Mouse (Mus musculus) heart, embryonic 13.5 days (tissue): ENCODE measurements around the gene Atp6v0e. TPM values are rescaled to one million over a fixed set of nuclear protein-coding genes. Genes with fewer than 3 reads are reported as not detected.

Source experiments
- ATAC-seq: fragments of 200-750 bp; cut with Nextera tagmentation; 2 replicates; pipeline ENCODE4 v1.8.0; 2017; ENCODE audit warnings: moderate TSS enrichment; ENCODE audit not compliant: insufficient number of reproducible peaks, low FRiP score, low TSS enrichment; ENCODE audit errors: extremely low read depth
- H3K27ac ChIP-seq: fragments of 300-500 bp; sonication (generic); replicated peaks from 2 replicates; pipeline ENCODE4 v1.5.1; 2015; ENCODE audit warnings: moderate library complexity, mild to moderate bottlenecking, inconsistent platforms
- H3K27me3 ChIP-seq: fragments of 300-500 bp; sonication (generic); replicated peaks from 2 replicates; pipeline ENCODE4 v1.6.1; 2015; ENCODE audit warnings: mild to moderate bottlenecking, inconsistent platforms
- H3K36me3 ChIP-seq: fragments of 300-500 bp; sonication (generic); 2 replicates; pipeline ENCODE4 v1.6.1; 2015; ENCODE audit warnings: mild to moderate bottlenecking, inconsistent platforms
- H3K4me1 ChIP-seq: fragments of 300-500 bp; sonication (generic); 2 replicates; pipeline ENCODE4 v1.6.1; 2015; ENCODE audit warnings: inconsistent platforms
- H3K4me2 ChIP-seq: fragments of 300-500 bp; sonication (generic); 2 replicates; pipeline ENCODE4 v1.6.1; 2015; ENCODE audit warnings: inconsistent platforms, mild to moderate bottlenecking, moderate library complexity
- H3K4me3 ChIP-seq: fragments of 300-500 bp; sonication (generic); 2 replicates; pipeline ENCODE4 v1.5.1; 2015; ENCODE audit warnings: moderate library complexity, mild to moderate bottlenecking, inconsistent platforms
- H3K9ac ChIP-seq: fragments of 300-500 bp; sonication (generic); 2 replicates; pipeline ENCODE4 v1.6.1; 2015; ENCODE audit warnings: inconsistent platforms, mild to moderate bottlenecking, moderate library complexity
- H3K9me3 ChIP-seq: fragments of 300-500 bp; sonication (generic); 2 replicates; pipeline ENCODE4 v1.6.1; 2016; ENCODE audit warnings: inconsistent platforms
- WGBS: fragments of 180-500 bp; shearing (Covaris S2); methylation state at CpG from one replicate; pipeline ENCODE4 v1.1.7; 2015; ENCODE audit warnings: mixed read lengths; 5-methylcytosine and 5-hydroxymethylcytosine counted together
- polyA plus RNA-seq: library from polyadenylated mRNA; unstranded; fragments of >200 nt; fragmentation: Nextera tagmentation; extraction: Ambion mirVana; gene quantifications from 2 replicates; pipeline ENCODE4 v1.2.1, GENCODE M21; 2015

Gene Atp6v0e
- polyA plus RNA-seq, 1 experiment from 2014 or later, result 187 TPM

- Histone ChIP-seq H3K9ac (no peak overlapping the region), H3K36me3 (peaks cover 16% of the 10 kb centered on the region), H3K27ac (peak overlapping the region; percentile 55), H3K4me2 (no peak overlapping the region), H3K4me1 (peaks cover 64% of the 10 kb centered on the region), H3K27me3 (no peaks in the 10 kb centered on the region), H3K4me3 (no peak overlapping the region), H3K9me3 (no peaks in the 10 kb centered on the region)
- ATAC-seq, result no peak
- WGBS, result 49% methylated on average over 11 of the region's 11 CpGs
These were observed 42.7 kb downstream of the Atp6v0e start for GRCm38 (mm10) chr17:26705463-26706359.

- Histone ChIP-seq H3K27me3 (no peaks in the 10 kb centered on the region), H3K9ac (no peak overlapping the region), H3K4me1 (peaks cover 58% of the 10 kb centered on the region), H3K36me3 (peaks cover 10% of the 10 kb centered on the region), H3K9me3 (no peaks in the 10 kb centered on the region), H3K27ac (no peak overlapping the region), H3K4me3 (no peak overlapping the region), H3K4me2 (no peak overlapping the region)
- 51% methylated on average over 7 of the region's 7 CpGs for WGBS
- ATAC-seq, result no peak
These were observed 44.0 kb downstream of the Atp6v0e start for GRCm38 (mm10) chr17:26707066-26707465.

- H3K27me3 ChIP-seq, result no peaks in the 10 kb centered on the region
- H3K9me3 ChIP-seq, result no peaks in the 10 kb centered on the region
- no peak overlapping the region for H3K27ac ChIP-seq
- H3K4me2 ChIP-seq, result no peak overlapping the region
- ATAC-seq, result no peak
- no peak overlapping the region for H3K9ac ChIP-seq
- no peak overlapping the region for H3K4me3 ChIP-seq
- peaks cover 7% of the 10 kb centered on the region for H3K36me3 ChIP-seq
- H3K4me1 ChIP-seq, result peaks cover 45% of the 10 kb centered on the region
These were observed 45.5 kb downstream of the Atp6v0e start for GRCm38 (mm10) chr17:26708499-26708898.

GRCm38 (mm10) chr17:26708993-26709590 lies 46.1 kb downstream of the Atp6v0e start:
- 48% methylated on average over 9 of the region's 9 CpGs for WGBS
- Histone ChIP-seq H3K4me2 (no peak overlapping the region), H3K4me3 (no peak overlapping the region), H3K9ac (0 out of 2 replicates have a peak overlapping the region, but pooled peaks have one; percentile 1), H3K27ac (peak overlapping the region; percentile 66), H3K9me3 (no peaks in the 10 kb centered on the region), H3K27me3 (no peaks in the 10 kb centered on the region), H3K4me1 (peaks cover 47% of the 10 kb centered on the region), H3K36me3 (peaks cover 6% of the 10 kb centered on the region)
- no peak for ATAC-seq

GRCm38 (mm10) chr17:26710049-26710448 lies 47.0 kb downstream of the Atp6v0e start:
- Histone ChIP-seq H3K9me3 (no peaks in the 10 kb centered on the region), H3K27me3 (no peaks in the 10 kb centered on the region), H3K4me2 (peak overlapping the region; percentile 13), H3K9ac (peak overlapping the region; percentile 56), H3K4me3 (no peak overlapping the region), H3K36me3 (no peaks in the 10 kb centered on the region), H3K4me1 (peaks cover 56% of the 10 kb centered on the region), H3K27ac (peak overlapping the region; percentile 66)
- no peak for ATAC-seq
- 16% methylated on average over 6 of the region's 6 CpGs for WGBS

DNA sequence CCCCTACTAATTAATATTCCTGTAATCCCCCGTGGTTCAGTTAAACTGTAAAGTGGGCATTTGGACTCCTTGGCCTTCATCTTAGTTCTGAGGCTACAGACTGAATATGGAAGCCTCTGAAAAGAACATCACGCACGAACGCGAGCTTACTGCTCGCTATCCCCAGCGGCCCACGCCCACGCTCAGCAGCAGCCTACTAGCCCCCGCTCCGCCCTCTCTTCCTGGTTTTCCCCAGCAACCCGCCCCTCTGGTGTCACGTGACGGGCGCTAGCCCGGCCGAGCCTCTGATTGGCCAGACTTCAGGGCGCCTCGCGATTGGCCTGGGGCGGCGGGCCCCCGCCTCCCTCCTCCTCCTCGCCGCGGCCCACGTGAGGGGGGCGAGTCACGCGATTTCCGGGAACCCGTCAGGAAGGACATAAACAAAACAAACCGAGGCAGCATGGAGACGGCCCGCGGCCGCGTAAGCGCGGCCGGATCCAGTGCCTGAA lies 52.3 kb downstream of the Atp6v0e start, which contains the start of gene Crebrf:
Gene Crebrf, plus strand, starts transcription at position 380 of the 488 bp plus-strand sequence.
- peak; percentile 83 for ATAC-seq
- peaks cover 32% of the 10 kb centered on the region for H3K4me1 ChIP-seq
- peak within 1 kb of the TSS; percentile 86 for H3K4me3 ChIP-seq
- H3K4me2 ChIP-seq, result peak within 1 kb of the TSS; percentile 83
- WGBS, result under 1% methylated on average over 41 of the region's 41 CpGs
- H3K36me3 ChIP-seq, result no peaks in the 10 kb centered on the region
- H3K27ac ChIP-seq, result peak within 1 kb of the TSS; percentile 92
- no peaks in the 10 kb centered on the region for H3K27me3 ChIP-seq
- H3K9me3 ChIP-seq, result no peaks in the 10 kb centered on the region
- H3K9ac ChIP-seq, result peak within 1 kb of the TSS; percentile 91

DNA sequence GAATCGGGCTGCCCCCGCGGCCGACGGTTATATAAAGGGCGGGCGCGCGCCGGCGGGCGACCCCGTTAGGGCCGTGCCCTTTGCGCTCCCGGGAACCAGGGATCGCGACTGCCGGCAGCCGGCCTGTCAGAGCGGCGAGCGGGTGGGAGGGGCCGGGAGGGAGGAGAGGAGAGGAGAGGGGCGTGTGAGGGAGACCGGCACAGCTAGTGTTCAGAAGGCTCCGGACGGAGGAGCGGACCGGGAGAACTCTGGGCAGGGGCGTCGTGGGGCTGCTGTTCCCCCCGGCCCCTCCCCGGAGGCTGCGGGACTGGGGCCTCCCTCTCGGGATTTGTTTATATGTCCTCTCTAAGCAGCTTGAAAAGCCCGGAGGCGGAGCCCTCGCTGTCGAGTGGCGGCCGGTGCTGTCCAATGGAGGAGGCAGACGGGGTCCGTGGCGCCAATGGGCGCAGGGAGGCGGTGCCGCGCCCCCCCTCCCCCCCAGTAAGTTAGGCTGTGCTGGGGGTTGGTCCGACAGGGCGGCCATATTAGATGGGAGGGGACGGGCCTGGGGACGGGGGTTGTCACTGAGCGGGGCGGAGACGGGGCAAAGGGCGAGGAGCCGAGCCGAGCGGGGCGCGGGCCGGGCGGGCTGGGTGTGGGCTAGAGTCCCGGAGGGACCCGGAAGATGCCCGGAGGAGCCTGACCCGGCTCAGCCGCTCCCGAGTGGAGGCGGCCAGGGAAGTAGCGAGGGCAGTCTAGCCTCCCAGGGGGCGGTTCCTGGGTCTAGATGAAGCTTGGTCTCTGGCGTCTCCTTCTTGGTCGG lies 53.1 kb downstream of the Atp6v0e start:
- peaks cover 3% of the 10 kb centered on the region; the same call in 1 of the 2 replicates for H3K36me3 ChIP-seq
- peaks cover 24% of the 10 kb centered on the region for H3K4me1 ChIP-seq
- WGBS, result under 1% methylated on average over 45 of the region's 75 CpGs
- peak overlapping the region; percentile 92 for H3K27ac ChIP-seq
- peak overlapping the region; percentile 86 for H3K4me3 ChIP-seq
- H3K4me2 ChIP-seq, result peak overlapping the region; percentile 83
- peak; percentile 95 for ATAC-seq
- peak overlapping the region; percentile 91 for H3K9ac ChIP-seq
- H3K9me3 ChIP-seq, result no peaks in the 10 kb centered on the region
- no peaks in the 10 kb centered on the region for H3K27me3 ChIP-seq

DNA sequence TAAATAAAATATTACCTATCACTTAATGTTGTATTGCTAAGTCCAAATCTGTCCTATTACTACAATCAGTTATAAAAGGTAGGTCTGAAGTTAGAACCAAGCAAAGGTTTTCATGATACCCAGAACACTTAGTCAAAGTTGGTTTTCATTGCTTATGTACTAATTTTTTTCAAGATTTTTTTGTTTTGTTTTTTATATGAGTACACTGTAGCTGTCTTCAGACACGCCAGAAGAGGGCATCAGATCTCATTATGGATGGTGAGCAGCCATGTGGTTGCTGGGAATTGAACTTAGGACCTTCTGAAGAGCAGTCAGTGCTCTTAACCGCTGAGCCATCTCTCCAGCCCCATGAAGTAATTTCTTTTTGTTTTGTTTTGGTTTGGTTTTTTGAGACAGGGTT lies 54.8 kb downstream of the Atp6v0e start:
- Histone ChIP-seq H3K27me3 (no peaks in the 10 kb centered on the region), H3K4me3 (no peak overlapping the region), H3K9ac (no peak overlapping the region), H3K9me3 (no peaks in the 10 kb centered on the region), H3K27ac (no peak overlapping the region), H3K4me1 (peaks cover 21% of the 10 kb centered on the region), H3K4me2 (no peak overlapping the region), H3K36me3 (peaks cover 3% of the 10 kb centered on the region; the same call in 1 of the 2 replicates)
- 65% methylated on average over 2 of the region's 2 CpGs for WGBS
- no peak for ATAC-seq

DNA sequence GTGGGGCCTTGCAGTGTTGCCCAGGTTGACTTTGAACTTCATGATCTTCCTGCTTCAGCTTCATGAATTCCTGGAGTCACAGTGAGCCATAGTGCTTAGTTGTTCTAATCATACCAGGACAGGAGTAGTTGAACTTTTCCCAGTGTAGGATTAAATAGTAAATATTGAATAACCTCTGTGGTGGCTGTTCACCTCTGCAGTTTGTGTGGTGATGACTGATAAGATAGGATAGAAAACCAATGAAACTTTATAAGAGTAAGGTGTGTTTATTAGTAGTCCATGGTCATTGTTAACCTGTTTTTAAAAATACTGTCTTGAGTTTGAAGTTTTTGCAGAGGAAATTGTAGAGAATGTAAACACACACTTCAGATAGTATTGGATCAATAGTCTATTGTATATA lies 56.4 kb downstream of the Atp6v0e start:
- no peak overlapping the region for H3K4me2 ChIP-seq
- no peak for ATAC-seq
- H3K27ac ChIP-seq, result no peak overlapping the region
- H3K36me3 ChIP-seq, result peaks cover 3% of the 10 kb centered on the region; the same call in 1 of the 2 replicates
- no peak overlapping the region for H3K9ac ChIP-seq
- H3K9me3 ChIP-seq, result no peaks in the 10 kb centered on the region
- no peak overlapping the region for H3K4me3 ChIP-seq
- H3K27me3 ChIP-seq, result no peaks in the 10 kb centered on the region
- H3K4me1 ChIP-seq, result peaks cover 16% of the 10 kb centered on the region

DNA sequence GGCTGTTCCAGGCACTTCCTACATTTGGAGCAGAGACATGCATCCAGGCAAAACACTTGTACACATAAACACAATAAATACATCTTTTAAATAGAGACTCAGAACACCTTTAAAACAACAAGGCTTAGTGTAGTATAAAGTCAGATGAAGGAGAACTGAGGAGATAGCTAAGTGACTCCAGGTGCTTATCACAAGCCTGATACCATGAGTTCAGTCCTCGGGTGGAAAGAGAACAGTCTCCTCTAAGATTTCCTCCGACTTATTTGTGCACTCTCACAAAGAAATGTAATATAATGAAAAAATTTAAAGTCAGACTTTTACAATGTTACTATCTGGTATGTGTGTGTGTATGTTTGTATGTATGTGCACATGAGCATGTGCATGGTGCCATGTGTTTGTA lies 58.8 kb downstream of the Atp6v0e start:
- no peak overlapping the region for H3K27ac ChIP-seq
- no peak overlapping the region for H3K4me3 ChIP-seq
- 30% methylated on average over 2 of the region's 2 CpGs for WGBS
- no peak overlapping the region for H3K4me2 ChIP-seq
- no peaks in the 10 kb centered on the region for H3K27me3 ChIP-seq
- no peak overlapping the region for H3K9ac ChIP-seq
- H3K36me3 ChIP-seq, result peaks cover 3% of the 10 kb centered on the region; the same call in 1 of the 2 replicates
- no peak for ATAC-seq
- H3K9me3 ChIP-seq, result no peaks in the 10 kb centered on the region
- peaks cover 13% of the 10 kb centered on the region for H3K4me1 ChIP-seq

DNA sequence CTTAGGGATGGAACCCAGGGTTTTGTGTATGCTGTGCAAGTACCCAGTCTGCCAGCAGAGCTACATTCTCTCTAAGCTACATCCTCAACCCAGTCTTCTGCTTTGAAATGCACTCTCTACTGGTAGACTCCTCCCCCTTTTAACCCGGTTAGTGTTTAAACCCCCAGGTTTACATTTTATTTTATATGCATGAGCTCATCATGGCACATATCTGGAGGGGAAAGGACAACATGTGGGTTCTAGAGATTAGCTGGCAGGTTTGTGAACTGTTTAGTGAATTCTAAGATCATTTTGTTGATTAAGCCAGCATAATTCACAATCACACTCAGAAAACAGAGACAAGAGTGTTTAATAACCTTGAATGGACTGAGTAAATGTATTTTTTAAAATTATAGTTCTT lies 61.8 kb downstream of the Atp6v0e start:
- H3K4me1 ChIP-seq, result peaks cover 13% of the 10 kb centered on the region

More for the DNA sequence above, 61.8 kb downstream of the Atp6v0e start:
- Histone ChIP-seq H3K36me3 (peaks cover 3% of the 10 kb centered on the region; the same call in 1 of the 2 replicates), H3K27ac (no peak overlapping the region), H3K4me3 (no peak overlapping the region), H3K9ac (no peak overlapping the region), H3K4me2 (no peak overlapping the region), H3K9me3 (no peaks in the 10 kb centered on the region), H3K27me3 (no peaks in the 10 kb centered on the region)
- ATAC-seq, result no peak
- WGBS, result 36% methylated on average over 1 of the region's 1 CpGs
